Mouse (Mus musculus) liver, embryonic 14.5 days (tissue): ENCODE measurements around the gene Bok.

Source experiments
- CTCF ChIP-seq: IDR thresholded peaks from 2 replicates; pipeline ENCODE4 v1.5.1; 2016; ENCODE audit warnings: antibody characterized with exemption, low read depth, control low read depth
- EP300 ChIP-seq: IDR thresholded peaks from 2 replicates; pipeline ENCODE4 v1.6.1; 2016; ENCODE audit warnings: antibody characterized with exemption, low read depth

- TF ChIP-seq CTCF: peak; percentile 61
- TF ChIP-seq EP300: no peak
Observed at GRCm38 (mm10) chr1:93742910-93743309, 57.5 kb downstream of the Bok start.
